Mouse (Mus musculus) heart, adult 9 months (tissue): ENCODE measurements around the gene Olfr1306.

ENCODE experiments used
- DNase-seq, 2 experiments: peaks; one replicate each; pipeline ENCODE4 v3.0.0; 2022; ENCODE audit warnings: low spot score in 2 of 2

The Olfr1306 gene

DNA sequence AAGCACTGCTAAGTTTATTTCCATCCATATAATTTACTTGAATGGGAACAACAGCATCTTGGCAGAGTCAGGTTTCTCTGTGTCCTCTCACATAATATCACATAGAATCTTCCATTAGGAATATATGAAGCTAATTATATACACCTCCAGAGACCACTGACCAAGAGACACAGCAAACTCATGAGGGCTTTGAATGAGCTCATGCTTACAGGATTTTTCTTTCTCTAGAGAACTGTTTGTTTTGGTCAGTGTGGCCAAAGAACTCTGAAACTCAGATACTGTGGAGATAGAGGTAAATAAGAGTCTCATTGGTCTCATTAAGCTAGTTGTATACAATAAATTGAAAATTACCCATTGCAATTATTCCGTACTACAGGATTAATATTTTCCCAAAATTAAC, at the start of gene Olfr1306:
Gene Olfr1306 (minus strand): TSS at position 101 of the 400 bp plus-strand sequence.
- DNase-seq, result no peak

- no peak for DNase-seq
These were observed 48.8 kb upstream of the Olfr1306 start, which contains the start of gene Olfr1308 for GRCm38 (mm10) chr2:111964844-111965243. Olfr1308 (minus strand) TSS chr2:111964944.

DNA sequence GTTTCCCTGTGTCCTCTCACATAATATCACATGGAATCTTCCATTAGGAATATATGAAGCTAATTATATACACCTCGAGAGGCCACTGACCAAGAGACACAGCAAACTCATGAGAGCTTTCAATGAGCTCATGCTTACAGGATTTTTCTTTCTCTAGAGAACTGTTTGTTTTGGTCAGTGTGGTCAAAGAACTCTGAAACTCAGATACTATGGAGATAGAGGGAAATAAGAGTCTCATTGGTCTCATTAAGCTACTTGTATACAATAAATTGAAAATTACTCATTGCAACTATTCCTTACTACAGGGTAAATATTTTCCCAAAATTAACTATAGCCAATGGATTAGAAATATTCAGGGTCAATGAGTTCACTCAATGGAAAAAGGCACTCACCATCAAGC, 33.3 kb upstream of the Olfr1306 start, which contains the start of gene Olfr1307:
Gene Olfr1307 (minus strand): TSS at position 101 of the 400 bp plus-strand sequence.
- no peak for DNase-seq

DNA sequence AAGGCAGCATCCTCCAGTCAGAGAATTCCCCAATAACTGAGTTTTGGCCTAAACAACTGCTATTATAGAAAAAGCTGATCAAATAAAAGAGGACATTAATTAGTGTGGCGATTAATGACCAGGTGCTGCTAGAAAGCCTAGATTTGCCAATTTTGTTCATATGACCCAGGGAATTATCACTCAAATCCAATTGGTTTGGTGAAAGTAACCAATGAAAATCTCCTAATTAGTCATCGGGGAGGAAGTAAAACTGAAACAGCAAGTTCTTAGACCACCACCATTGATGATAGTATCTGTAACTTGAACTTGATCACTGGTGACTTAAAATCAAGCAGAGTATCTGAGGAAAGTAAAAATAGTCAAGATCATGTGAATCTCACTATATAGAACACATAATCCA, 39.0 kb downstream of the Olfr1306 start, which contains the start of gene Olfr1305:
Gene Olfr1305 (minus strand): TSS at position 101 of the 400 bp plus-strand sequence.
- no peak for DNase-seq
